Mouse (Mus musculus) gastrocnemius, postnatal 14 days (tissue): Measurements from ENCODE around the gene Ptrh1. TPM values are rescaled to one million over a fixed set of nuclear protein-coding genes. Genes with fewer than 3 reads are reported as not detected.

Experiments used
- total RNA-seq, 2 experiments: library from RNA; stranded (reverse); gene quantifications; 2 replicates each; pipeline ENCODE4 v1.2.3; 2021

Ptrh1 gene
- total RNA-seq, 2 experiments from 2014 or later, result 2.4 to 3.0 TPM

Other genes with a start within 250 kb of the Ptrh1 start
- gene Fam102a, start 240.5 kb upstream of the Ptrh1 start, total RNA-seq, result 1 to 10 TPM; 3.5 to 4.2 TPM
- 10 to 100 TPM; 17.6 to 17.8 TPM for gene Dpm2, start 204.9 kb upstream of the Ptrh1 start, total RNA-seq
- not detected for gene Pip5kl1, start 201.0 kb upstream of the Ptrh1 start, total RNA-seq
- not detected for gene 9430097D07Rik, start 200.1 kb upstream of the Ptrh1 start, total RNA-seq
- 10 to 100 TPM; 25.6 to 26.3 TPM for gene St6galnac4, start 188.7 kb upstream of the Ptrh1 start, total RNA-seq
- 10 to 100 TPM; 42.7 to 51.0 TPM for gene St6galnac6, start 176.1 kb upstream of the Ptrh1 start, total RNA-seq
- gene Ak1, start 154.0 kb upstream of the Ptrh1 start, total RNA-seq, result 1,000 to 10,000 TPM; 1,800 to 1,917 TPM
- gene Eng, start 129.2 kb upstream of the Ptrh1 start, total RNA-seq, result 10 to 100 TPM; 46.8 to 49.3 TPM
- 10 to 100 TPM in 1 of 2 experiments, 1 to 10 TPM in 1; 6.7 to 11.1 TPM for gene Fpgs, start 71.6 kb upstream of the Ptrh1 start, total RNA-seq
- gene Cdk9, start 62.7 kb upstream of the Ptrh1 start, total RNA-seq, result 10 to 100 TPM; 21.3 to 23.9 TPM
- gene Sh2d3c, start 54.7 kb upstream of the Ptrh1 start, total RNA-seq, result 10 to 100 TPM; 10.2 to 16.1 TPM
- not detected for gene 6330409D20Rik, start 34.8 kb upstream of the Ptrh1 start, total RNA-seq
- 1 to 10 TPM; 7.5 to 8.2 TPM for gene Tor2a, start 18.6 kb upstream of the Ptrh1 start, total RNA-seq
- not detected for gene Ttc16, start 153 bp upstream of the Ptrh1 start, total RNA-seq
- under 1 TPM in 1 of 2 experiments, not detected in 1; 0.35 TPM for gene Cfap157, start 8.6 kb downstream of the Ptrh1 start, total RNA-seq
- 10 to 100 TPM in 1 of 2 experiments, 1 to 10 TPM in 1; 7.2 to 10.6 TPM for gene Stxbp1, start 71.5 kb downstream of the Ptrh1 start, total RNA-seq
- 10 to 100 TPM; 12.1 to 15.8 TPM for gene Fam129b, start 100.3 kb downstream of the Ptrh1 start, total RNA-seq
- gene Rpl12, start 185.8 kb downstream of the Ptrh1 start, total RNA-seq, result 100 to 1,000 TPM; 105 to 143 TPM
- gene Lrsam1, start 185.8 kb downstream of the Ptrh1 start, total RNA-seq, result 10 to 100 TPM; 12.0 to 12.2 TPM
- gene Slc2a8, start 206.3 kb downstream of the Ptrh1 start, total RNA-seq, result 10 to 100 TPM in 1 of 2 experiments, 1 to 10 TPM in 1; 8.5 to 10.5 TPM